Mouse (Mus musculus) hematopoietic stem cell, adult 5-6 weeks (primary cell): ENCODE results near the gene Lrrc29. TPM values are rescaled to one million over a fixed set of nuclear protein-coding genes. Genes with fewer than 3 reads are reported as not detected.

Experiments
- ATAC-seq, 2 experiments: fragments of 125-278 bp in 1 of 2; replicated peaks in 1 of 2; 2 replicates each; pipeline ENCODE4 v1.8.0; 2016 to 2017; ENCODE audit warnings: inconsistent platforms in 2 of 2, mild to moderate bottlenecking in 2 of 2, moderate number of reproducible peaks in 2 of 2, low read depth in 1 of 2, moderate TSS enrichment in 1 of 2; ENCODE audit not compliant: low FRiP score in 2 of 2, poor library complexity in 2 of 2, severe bottlenecking in 2 of 2, insufficient read depth in 1 of 2, low TSS enrichment in 1 of 2
- total RNA-seq: library from RNA; stranded (forward); fragments of 172-1452, 232-1000 nt; gene quantifications from 2 replicates; pipeline ENCODE4 v1.2.3, GENCODE M21; 2017

Gene Lrrc29
- total RNA-seq, 1 experiment from 2014 or later, result 0.65 TPM

- peak in 1 of 2 experiments; percentile 4; a peak in 1 of 4 replicates for ATAC-seq
Measured at GRCm38 (mm10) chr8:105346611-105347427, 20.7 kb upstream of the Lrrc29 start.

- no peak for ATAC-seq
Measured at GRCm38 (mm10) chr8:105345061-105345975, 19.2 kb upstream of the Lrrc29 start.

GRCm38 (mm10) chr8:105343791-105344574 is 17.9 kb upstream of the Lrrc29 start:
- no peak for ATAC-seq

- ATAC-seq, result no peak
Measured at GRCm38 (mm10) chr8:105342768-105343167, 16.7 kb upstream of the Lrrc29 start.

- no peak for ATAC-seq
Measured at GRCm38 (mm10) chr8:105341399-105341798, 15.3 kb upstream of the Lrrc29 start.

- ATAC-seq, result no peak; a peak in 1 of 4 replicates
Measured at GRCm38 (mm10) chr8:105339886-105340635, 14.0 kb upstream of the Lrrc29 start.

- peak; percentile 52 to 54; a peak in 3 of 4 replicates for ATAC-seq
Measured at GRCm38 (mm10) chr8:105338992-105339391, 12.9 kb upstream of the Lrrc29 start.

GRCm38 (mm10) chr8:105336373-105337130 is 10.5 kb upstream of the Lrrc29 start:
- no peak for ATAC-seq

- no peak for ATAC-seq
Measured at GRCm38 (mm10) chr8:105332523-105332922, 6.4 kb upstream of the Lrrc29 start.

GRCm38 (mm10) chr8:105331931-105332330 is 5.9 kb upstream of the Lrrc29 start:
- no peak for ATAC-seq

GRCm38 (mm10) chr8:105331469-105331868 is 5.4 kb upstream of the Lrrc29 start:
- no peak for ATAC-seq

GRCm38 (mm10) chr8:105330325-105330724 is 4.2 kb upstream of the Lrrc29 start:
- no peak for ATAC-seq

- no peak for ATAC-seq
Measured at GRCm38 (mm10) chr8:105326968-105327367, 890 bp upstream of the Lrrc29 start.

- ATAC-seq, result no peak; a peak in 1 of 4 replicates
Measured at GRCm38 (mm10) chr8:105325641-105326093, 411 bp downstream of the Lrrc29 start.

GRCm38 (mm10) chr8:105323183-105323582 is 2.9 kb downstream of the Lrrc29 start:
- ATAC-seq, result no peak

GRCm38 (mm10) chr8:105318662-105319190 is 7.4 kb downstream of the Lrrc29 start:
- ATAC-seq, result no peak
